Mouse (Mus musculus) neural tube, embryonic 11.5 days (tissue): Measurements from ENCODE around the gene Sae1. TPM values are rescaled to one million over a fixed set of nuclear protein-coding genes. Genes with fewer than 3 reads are reported as not detected.

ENCODE experiments used
- ATAC-seq: fragments of 200-750 bp; cut with Nextera tagmentation; 2 replicates; pipeline ENCODE4 v1.8.0; 2017; ENCODE audit warnings: moderate number of reproducible peaks, mild to moderate bottlenecking, moderate TSS enrichment, moderate library complexity; ENCODE audit not compliant: insufficient read depth, low FRiP score, low TSS enrichment
- DNase-seq: peaks from one replicate; pipeline ENCODE4 v3.0.0-alpha.2; 2015; ENCODE audit warnings: low spot score
- H3K27ac ChIP-seq: fragments of 300-500 bp; sonication (generic); 2 replicates; pipeline ENCODE4 v1.5.1; 2014; ENCODE audit warnings: low read depth, mild to moderate bottlenecking, low read length
- H3K27me3 ChIP-seq: fragments of 300-500 bp; sonication (generic); 2 replicates; pipeline ENCODE4 v1.6.1; 2014; ENCODE audit warnings: mild to moderate bottlenecking, low read length, mixed read lengths; ENCODE audit not compliant: control insufficient read depth, insufficient read depth
- H3K36me3 ChIP-seq: fragments of 300-500 bp; sonication (generic); 2 replicates; pipeline ENCODE4 v1.6.1; 2014; ENCODE audit warnings: mild to moderate bottlenecking, low read length, moderate library complexity, mixed read lengths; ENCODE audit not compliant: control insufficient read depth, insufficient read depth
- H3K4me1 ChIP-seq: fragments of 300-500 bp; sonication (generic); 2 replicates; pipeline ENCODE4 v1.6.1; 2014; ENCODE audit warnings: low read length, mixed read lengths; ENCODE audit not compliant: control insufficient read depth, insufficient read depth
- H3K4me2 ChIP-seq: fragments of 300-500 bp; sonication (generic); 2 replicates; pipeline ENCODE4 v1.6.1; 2014; ENCODE audit warnings: low read depth, mild to moderate bottlenecking, moderate library complexity
- H3K4me3 ChIP-seq: fragments of 300-500 bp; sonication (generic); 2 replicates; pipeline ENCODE4 v1.5.1; 2014; ENCODE audit warnings: low read depth, low read length
- H3K9ac ChIP-seq: fragments of 300-500 bp; sonication (generic); 2 replicates; pipeline ENCODE4 v1.6.1; 2014; ENCODE audit warnings: mild to moderate bottlenecking, low read length
- H3K9me3 ChIP-seq: fragments of 300-500 bp; sonication (generic); 2 replicates; pipeline ENCODE4 v1.6.1; 2016; ENCODE audit warnings: low read length; ENCODE audit not compliant: control insufficient read depth
- WGBS: fragments of 180-500 bp; shearing (Covaris S2); extraction: QIAGEN DNeasy Blood & Tissue Kit; methylation state at CpG from one replicate; pipeline ENCODE4 v1.1.7; 2014; 5-methylcytosine and 5-hydroxymethylcytosine counted together
- polyA plus RNA-seq: library from polyadenylated mRNA; unstranded; fragments of >200 nt; fragmentation: Nextera tagmentation; extraction: Ambion mirVana; gene quantifications from 2 replicates; pipeline ENCODE4 v1.2.1, GENCODE M21; 2014

Sae1 gene
- polyA plus RNA-seq, 1 experiment from 2014 or later, result 394 TPM

GRCm38 (mm10) chr7:16287016-16287415, 100.6 kb downstream of the Sae1 start:
- Histone ChIP-seq H3K27me3 (no peaks in the 10 kb centered on the region), H3K4me3 (peak overlapping the region; percentile 75), H3K36me3 (0 out of 2 replicates have a peak, but pooled peaks cover 2% of the 10 kb centered on the region), H3K4me1 (no peaks in the 10 kb centered on the region; the same call in 1 of the 2 replicates), H3K27ac (no peak overlapping the region), H3K9me3 (no peaks in the 10 kb centered on the region), H3K4me2 (peak overlapping the region; percentile 42), H3K9ac (peak overlapping the region; percentile 77)
- WGBS, result 86% methylated on average over 2 of the region's 2 CpGs
- no peak for ATAC-seq
- no peak for DNase-seq

- no peaks in the 10 kb centered on the region for H3K27me3 ChIP-seq
- peak; percentile 99 for DNase-seq
- ATAC-seq, result peak; percentile 95
- H3K27ac ChIP-seq, result peak within 1 kb of the TSS; percentile 90
- peak within 1 kb of the TSS; percentile 42 for H3K4me2 ChIP-seq
- H3K9ac ChIP-seq, result peak within 1 kb of the TSS; percentile 77
- no peaks in the 10 kb centered on the region for H3K9me3 ChIP-seq
- H3K36me3 ChIP-seq, result 0 out of 2 replicates have a peak, but pooled peaks cover 2% of the 10 kb centered on the region
- H3K4me1 ChIP-seq, result no peaks in the 10 kb centered on the region; the same call in 1 of the 2 replicates
- H3K4me3 ChIP-seq, result peak within 1 kb of the TSS; percentile 75
- WGBS, result under 1% methylated on average over 66 of the region's 70 CpGs
These were observed 101.3 kb downstream of the Sae1 start, which contains the start of gene Ccdc9 for GRCm38 (mm10) chr7:16286026-16286961. TSS of gene Ccdc9 (minus strand) at chr7:16286795.

GRCm38 (mm10) chr7:16285450-16286025, 102.1 kb downstream of the Sae1 start:
- no peak overlapping the region for H3K9ac ChIP-seq
- H3K36me3 ChIP-seq, result peaks cover 5% of the 10 kb centered on the region; the same call in 1 of the 2 replicates
- ATAC-seq (peak; percentile 24), DNase-seq (peak; percentile 43)
- peak overlapping the region; percentile 42 for H3K4me2 ChIP-seq
- H3K27me3 ChIP-seq, result no peaks in the 10 kb centered on the region
- H3K9me3 ChIP-seq, result no peaks in the 10 kb centered on the region
- H3K4me3 ChIP-seq, result peak overlapping the region; percentile 75
- no peak overlapping the region for H3K27ac ChIP-seq
- no peaks in the 10 kb centered on the region; the same call in 1 of the 2 replicates for H3K4me1 ChIP-seq
- WGBS, result 4% methylated on average over 14 of the region's 14 CpGs

- Histone ChIP-seq H3K27ac (no peak overlapping the region), H3K4me1 (no peaks in the 10 kb centered on the region; the same call in 1 of the 2 replicates), H3K4me2 (peak overlapping the region; percentile 42), H3K36me3 (peaks cover 5% of the 10 kb centered on the region), H3K9me3 (no peaks in the 10 kb centered on the region), H3K27me3 (no peaks in the 10 kb centered on the region), H3K4me3 (no peak overlapping the region; the same call in 1 of the 2 replicates), H3K9ac (no peak overlapping the region)
- 71% methylated on average over 9 of the region's 9 CpGs for WGBS
- DNase-seq, result no peak
- ATAC-seq, result no peak
These were observed 102.7 kb downstream of the Sae1 start for GRCm38 (mm10) chr7:16284904-16285303.

DNA sequence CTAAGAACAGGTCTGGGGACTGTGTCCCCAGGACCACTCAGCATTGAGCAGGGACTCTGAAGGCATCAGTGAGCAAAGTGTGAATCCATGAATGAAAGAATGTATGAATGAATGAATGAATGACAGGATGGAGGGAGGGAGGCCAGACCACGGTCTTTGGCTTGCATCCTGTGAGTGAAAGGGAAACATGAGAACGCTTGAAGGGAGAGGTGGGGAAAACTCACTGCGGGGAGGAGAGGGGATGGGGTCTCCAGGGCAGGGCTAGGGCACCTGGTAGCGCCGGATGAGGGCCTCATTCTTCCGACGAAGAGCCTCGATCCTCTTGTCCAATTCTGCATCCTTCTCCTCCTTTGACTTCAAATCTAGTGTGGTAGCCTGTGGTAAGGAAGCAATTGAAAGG, 103.6 kb downstream of the Sae1 start:
- 93% methylated on average over 8 of the region's 8 CpGs for WGBS
- Histone ChIP-seq H3K9ac (no peak overlapping the region), H3K27ac (no peak overlapping the region), H3K9me3 (no peaks in the 10 kb centered on the region), H3K4me2 (no peak overlapping the region), H3K4me3 (no peak overlapping the region), H3K27me3 (no peaks in the 10 kb centered on the region), H3K4me1 (no peaks in the 10 kb centered on the region; the same call in 1 of the 2 replicates), H3K36me3 (peaks cover 5% of the 10 kb centered on the region)
- no peak for ATAC-seq
- no peak for DNase-seq

GRCm38 (mm10) chr7:16282334-16282733, 105.3 kb downstream of the Sae1 start:
- ATAC-seq (no peak), DNase-seq (no peak)
- H3K4me1 ChIP-seq, result no peaks in the 10 kb centered on the region; the same call in 1 of the 2 replicates
- no peaks in the 10 kb centered on the region for H3K27me3 ChIP-seq
- peaks cover 10% of the 10 kb centered on the region for H3K36me3 ChIP-seq
- WGBS, result 97% methylated on average over 12 of the region's 13 CpGs
- H3K27ac ChIP-seq, result no peak overlapping the region
- H3K4me3 ChIP-seq, result no peak overlapping the region
- H3K9me3 ChIP-seq, result no peaks in the 10 kb centered on the region
- H3K4me2 ChIP-seq, result no peak overlapping the region
- H3K9ac ChIP-seq, result no peak overlapping the region

GRCm38 (mm10) chr7:16280721-16281120, 106.9 kb downstream of the Sae1 start:
- no peak overlapping the region for H3K27ac ChIP-seq
- H3K4me1 ChIP-seq, result no peaks in the 10 kb centered on the region; the same call in 1 of the 2 replicates
- WGBS, result 92% methylated on average over 11 of the region's 11 CpGs
- H3K4me2 ChIP-seq, result no peak overlapping the region
- H3K9ac ChIP-seq, result no peak overlapping the region
- ATAC-seq (no peak), DNase-seq (no peak)
- no peaks in the 10 kb centered on the region for H3K27me3 ChIP-seq
- no peaks in the 10 kb centered on the region for H3K9me3 ChIP-seq
- no peak overlapping the region for H3K4me3 ChIP-seq
- peaks cover 10% of the 10 kb centered on the region for H3K36me3 ChIP-seq

- WGBS, result 88% methylated on average over 10 of the region's 10 CpGs
- Histone ChIP-seq H3K27ac (no peak overlapping the region), H3K9ac (no peak overlapping the region), H3K4me1 (peaks cover 14% of the 10 kb centered on the region), H3K36me3 (peaks cover 5% of the 10 kb centered on the region), H3K9me3 (no peaks in the 10 kb centered on the region), H3K4me3 (no peak overlapping the region), H3K4me2 (no peak overlapping the region), H3K27me3 (0 out of 2 replicates have a peak, but pooled peaks cover 2% of the 10 kb centered on the region)
- DNase-seq (no peak), ATAC-seq (no peak)
These were observed 112.4 kb downstream of the Sae1 start for GRCm38 (mm10) chr7:16274922-16275890.
